Mouse (Mus musculus): ENCODE results near the gene Dscaml1. TPM values are rescaled to one million over a fixed set of nuclear protein-coding genes. Genes with fewer than 3 reads are reported as not detected.

The Dscaml1 gene
- polyA plus RNA-seq, 1 experiment from 2014 or later, result 0.24 TPM

DNA sequence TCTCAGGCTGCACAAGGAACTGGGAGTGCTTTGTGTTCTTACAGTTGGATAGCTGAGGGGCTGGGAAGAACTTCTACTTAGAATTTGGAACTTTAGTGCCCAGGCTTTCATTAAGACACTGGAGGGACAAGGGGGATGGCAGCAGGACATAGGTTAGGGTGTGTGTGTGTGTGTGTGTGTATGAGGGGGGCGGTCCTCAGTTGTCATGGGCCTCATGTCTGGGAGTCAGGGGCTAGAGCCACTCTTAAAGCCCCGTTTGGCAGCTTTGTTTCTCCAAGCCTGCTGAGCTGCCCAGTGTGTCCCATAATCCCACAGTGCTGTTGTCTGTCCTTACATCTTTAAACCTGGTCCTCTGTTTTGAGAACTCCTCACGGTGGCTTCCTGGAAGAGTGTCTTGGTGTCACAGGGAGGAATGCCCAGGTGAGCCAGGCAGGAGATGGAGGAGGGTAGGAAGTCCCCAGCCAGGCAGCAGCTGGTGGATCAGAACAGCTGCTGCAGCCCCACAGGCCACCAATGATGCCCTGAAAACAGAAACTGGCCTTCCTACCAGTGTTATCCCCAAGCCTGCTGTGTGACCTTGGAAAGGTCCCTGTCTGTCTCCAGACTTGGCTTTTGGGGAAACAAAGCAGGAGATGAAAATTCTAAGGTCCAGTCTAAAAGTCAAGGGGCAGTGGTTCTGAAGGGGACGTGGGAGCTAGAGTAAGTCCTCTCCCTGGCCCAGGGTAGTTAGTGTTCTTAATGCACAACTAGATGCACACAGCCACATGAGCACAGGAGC, 13.5 kb upstream of the Dscaml1 start:
- H3K9me3 ChIP-seq (replicated peaks; ENCODE audit: low read length), result no peaks in the 10 kb centered on the region
- no peak overlapping the region for H3K4me2 ChIP-seq (ENCODE audit: low read length)
- ATAC-seq (replicated peaks; ENCODE audit: low FRiP score, low read depth) (peak; percentile 9), DNase-seq (ENCODE audit: low spot score) (no peak)
- WGBS, result 72% methylated on average over 4 of the region's 4 CpGs
- no peak for TF ChIP-seq CTCF (IDR thresholded peaks at IDR 0.05; ENCODE audit: low read depth)
- H3K4me1 ChIP-seq (replicated peaks; ENCODE audit: insufficient read depth, low read length), result no peaks in the 10 kb centered on the region
- no peaks in the 10 kb centered on the region for H3K36me3 ChIP-seq (ENCODE audit: insufficient read depth, low read length)
- peak overlapping the region; percentile 72 for H3K27ac ChIP-seq
- H3K9ac ChIP-seq (ENCODE audit: low read depth, low read length), result no peak overlapping the region
- H3K4me3 ChIP-seq (replicated peaks; ENCODE audit: low read depth, low read length), result no peak overlapping the region
- H3K27me3 ChIP-seq (ENCODE audit: insufficient read depth, low read length), result no peaks in the 10 kb centered on the region

DNA sequence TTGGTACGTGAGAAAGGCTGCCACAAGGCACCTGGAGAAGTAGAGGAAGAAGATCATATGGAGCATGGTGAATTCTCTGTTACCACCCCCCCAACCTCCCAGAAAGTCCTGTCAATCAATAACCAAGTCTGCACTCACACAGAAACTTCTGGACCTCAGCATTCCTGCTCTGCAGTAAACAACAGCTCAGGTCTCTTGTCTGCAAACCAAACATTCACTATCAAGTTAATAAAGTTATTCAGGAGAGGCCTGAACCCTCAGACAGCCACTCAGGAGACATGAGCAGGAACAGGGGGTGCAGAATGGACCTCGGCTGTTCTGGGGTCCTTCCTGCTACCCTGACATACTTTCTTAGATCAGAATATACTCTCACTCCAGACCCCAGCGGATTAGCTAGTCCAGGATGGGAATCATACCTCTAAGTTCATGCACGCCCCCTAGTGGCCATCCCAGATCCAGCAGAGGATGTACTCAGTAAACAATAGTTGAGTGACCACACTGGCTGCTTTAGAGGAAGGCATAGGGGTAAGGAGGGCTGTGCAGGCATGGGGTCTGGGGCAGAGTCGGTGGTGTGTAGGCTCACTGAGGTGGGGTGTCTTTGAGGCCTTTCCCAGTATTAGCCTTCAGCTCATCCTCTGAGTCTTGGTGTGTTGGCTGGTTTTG, 12.8 kb upstream of the Dscaml1 start:
- no peaks in the 10 kb centered on the region for H3K9me3 ChIP-seq (replicated peaks; ENCODE audit: low read length)
- no peak overlapping the region for H3K9ac ChIP-seq (ENCODE audit: low read depth, low read length)
- ATAC-seq (replicated peaks; ENCODE audit: low FRiP score, low read depth) (peak; percentile 34), DNase-seq (ENCODE audit: low spot score) (peak; percentile 44)
- TF ChIP-seq CTCF (IDR thresholded peaks at IDR 0.05; ENCODE audit: low read depth), result peak; percentile 80
- no peaks in the 10 kb centered on the region for H3K4me1 ChIP-seq (replicated peaks; ENCODE audit: insufficient read depth, low read length)
- no peak overlapping the region for H3K4me3 ChIP-seq (replicated peaks; ENCODE audit: low read depth, low read length)
- H3K27me3 ChIP-seq (ENCODE audit: insufficient read depth, low read length), result no peaks in the 10 kb centered on the region
- 50% methylated on average over 5 of the region's 5 CpGs for WGBS
- H3K27ac ChIP-seq, result peak overlapping the region; percentile 72
- no peaks in the 10 kb centered on the region for H3K36me3 ChIP-seq (ENCODE audit: insufficient read depth, low read length)
- H3K4me2 ChIP-seq (ENCODE audit: low read length), result no peak overlapping the region

DNA sequence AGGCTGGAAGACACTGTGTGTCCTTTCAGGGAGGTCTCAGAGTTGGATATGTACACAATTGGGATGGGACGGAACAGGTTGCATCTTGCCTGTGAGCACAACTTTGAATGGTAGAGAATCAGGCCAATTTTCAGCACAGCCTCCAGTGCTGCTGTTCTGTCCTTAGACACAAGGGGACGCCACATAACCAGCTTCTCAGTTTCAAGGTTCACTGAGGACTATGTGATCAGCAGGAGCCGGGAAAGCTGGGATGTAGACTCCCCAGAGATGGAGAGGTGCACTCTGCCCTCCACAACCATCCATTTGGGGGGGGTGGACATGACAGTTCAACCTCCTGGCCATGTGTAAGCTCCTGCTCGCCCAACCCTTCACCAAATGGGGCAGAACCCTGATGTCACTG, 10.5 kb upstream of the Dscaml1 start:
- no peak overlapping the region for H3K27ac ChIP-seq
- no peaks in the 10 kb centered on the region for H3K9me3 ChIP-seq (replicated peaks; ENCODE audit: low read length)
- WGBS, result 36% methylated on average over 4 of the region's 4 CpGs
- H3K36me3 ChIP-seq (ENCODE audit: insufficient read depth, low read length), result no peaks in the 10 kb centered on the region
- H3K4me3 ChIP-seq (replicated peaks; ENCODE audit: low read depth, low read length), result no peak overlapping the region
- H3K4me1 ChIP-seq (replicated peaks; ENCODE audit: insufficient read depth, low read length), result no peaks in the 10 kb centered on the region
- peak; percentile 50 for DNase-seq (ENCODE audit: low spot score)
- TF ChIP-seq CTCF (IDR thresholded peaks at IDR 0.05; ENCODE audit: low read depth), result peak; percentile 84
- ATAC-seq (replicated peaks; ENCODE audit: low FRiP score, low read depth), result no peak
- no peak overlapping the region for H3K4me2 ChIP-seq (ENCODE audit: low read length)
- no peak overlapping the region for H3K9ac ChIP-seq (ENCODE audit: low read depth, low read length)
- H3K27me3 ChIP-seq (ENCODE audit: insufficient read depth, low read length), result no peaks in the 10 kb centered on the region

DNA sequence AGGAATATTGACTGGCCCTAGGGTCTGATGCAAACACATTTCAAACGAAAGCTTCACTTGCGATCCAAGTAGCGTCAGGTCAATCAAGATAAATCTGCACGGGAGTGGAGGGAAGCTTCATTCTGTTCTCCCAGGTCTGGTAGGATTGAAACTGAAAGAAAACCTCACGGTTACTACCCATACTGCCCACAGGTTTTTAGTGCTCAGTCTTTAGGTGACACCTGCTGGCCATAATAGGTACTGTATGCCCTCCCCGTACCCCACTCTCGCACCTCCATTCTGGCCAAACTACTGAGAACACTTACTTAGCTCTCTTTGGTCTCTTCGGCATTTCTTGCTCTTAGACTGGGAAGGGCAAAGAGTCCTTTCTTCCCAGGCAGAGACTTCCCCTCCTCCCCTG, 9.2 kb upstream of the Dscaml1 start:
- H3K27ac ChIP-seq, result no peak overlapping the region
- ATAC-seq (replicated peaks; ENCODE audit: low FRiP score, low read depth) (no peak), DNase-seq (ENCODE audit: low spot score) (peak; percentile 70)
- no peaks in the 10 kb centered on the region for H3K4me1 ChIP-seq (replicated peaks; ENCODE audit: insufficient read depth, low read length)
- peak overlapping the region; percentile 35 for H3K9ac ChIP-seq (ENCODE audit: low read depth, low read length)
- H3K9me3 ChIP-seq (replicated peaks; ENCODE audit: low read length), result no peaks in the 10 kb centered on the region
- no peaks in the 10 kb centered on the region for H3K36me3 ChIP-seq (ENCODE audit: insufficient read depth, low read length)
- no peaks in the 10 kb centered on the region for H3K27me3 ChIP-seq (ENCODE audit: insufficient read depth, low read length)
- no peak overlapping the region for H3K4me3 ChIP-seq (replicated peaks; ENCODE audit: low read depth, low read length)
- H3K4me2 ChIP-seq (ENCODE audit: low read length), result peak overlapping the region; percentile 37
- WGBS, result 20% methylated on average over 8 of the region's 8 CpGs
- peak; percentile 84 for TF ChIP-seq CTCF (IDR thresholded peaks at IDR 0.05; ENCODE audit: low read depth)

DNA sequence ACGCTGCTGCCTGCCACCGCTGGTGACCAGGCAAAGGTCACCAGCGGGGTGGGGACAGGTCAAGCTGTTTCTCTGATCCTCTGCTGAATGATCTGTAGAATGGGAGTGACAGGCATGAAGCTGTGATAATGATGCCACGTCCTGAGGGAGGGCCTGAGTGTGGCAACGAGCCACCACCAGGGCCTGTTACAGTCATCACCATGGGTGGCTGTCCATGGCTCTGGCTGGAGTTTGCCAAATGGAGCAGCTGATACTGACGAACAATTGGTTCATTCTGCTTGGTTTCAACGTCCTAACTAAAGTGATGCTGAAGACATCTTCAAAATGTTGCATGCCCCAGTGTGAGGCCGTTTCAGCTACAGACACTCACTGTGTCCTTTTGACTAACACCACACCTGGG, 8.2 kb upstream of the Dscaml1 start:
- no peak overlapping the region for H3K4me3 ChIP-seq (replicated peaks; ENCODE audit: low read depth, low read length)
- H3K9me3 ChIP-seq (replicated peaks; ENCODE audit: low read length), result no peaks in the 10 kb centered on the region
- H3K4me1 ChIP-seq (replicated peaks; ENCODE audit: insufficient read depth, low read length), result no peaks in the 10 kb centered on the region
- TF ChIP-seq CTCF (IDR thresholded peaks at IDR 0.05; ENCODE audit: low read depth), result no peak
- H3K27me3 ChIP-seq (ENCODE audit: insufficient read depth, low read length), result no peaks in the 10 kb centered on the region
- H3K27ac ChIP-seq, result no peak overlapping the region
- no peak overlapping the region for H3K9ac ChIP-seq (ENCODE audit: low read depth, low read length)
- DNase-seq (ENCODE audit: low spot score) (no peak), ATAC-seq (replicated peaks; ENCODE audit: low FRiP score, low read depth) (no peak)
- 74% methylated on average over 8 of the region's 8 CpGs for WGBS
- no peaks in the 10 kb centered on the region for H3K36me3 ChIP-seq (ENCODE audit: insufficient read depth, low read length)
- H3K4me2 ChIP-seq (ENCODE audit: low read length), result no peak overlapping the region

DNA sequence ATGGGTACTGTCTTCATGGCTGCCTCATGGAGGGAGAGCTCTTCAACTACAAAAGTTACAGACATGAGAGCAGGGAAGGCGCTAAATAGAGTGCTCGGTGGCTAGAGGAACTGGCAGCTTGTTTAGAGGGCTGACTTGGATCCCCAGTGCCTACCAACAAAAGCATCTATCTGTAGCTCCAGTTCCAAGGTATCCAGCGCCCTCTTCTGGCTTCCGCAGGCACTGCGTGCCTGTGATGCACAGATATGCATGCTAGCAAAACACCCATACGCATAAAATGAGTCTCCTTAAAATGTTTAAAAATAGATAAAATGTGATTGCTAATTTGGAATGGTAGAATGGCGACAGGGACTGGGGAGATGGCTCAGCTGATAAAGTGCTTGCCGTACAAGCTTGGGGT, 5.2 kb upstream of the Dscaml1 start:
- ATAC-seq (replicated peaks; ENCODE audit: low FRiP score, low read depth), result no peak
- TF ChIP-seq CTCF (IDR thresholded peaks at IDR 0.05; ENCODE audit: low read depth), result peak; percentile 51
- 67% methylated on average over 8 of the region's 8 CpGs for WGBS

More for the DNA sequence above, 5.2 kb upstream of the Dscaml1 start:
- no peaks in the 10 kb centered on the region for H3K4me1 ChIP-seq (replicated peaks; ENCODE audit: insufficient read depth, low read length)
- H3K9me3 ChIP-seq (replicated peaks; ENCODE audit: low read length), result no peaks in the 10 kb centered on the region
- H3K36me3 ChIP-seq (ENCODE audit: insufficient read depth, low read length), result no peaks in the 10 kb centered on the region
- no peak overlapping the region for H3K27ac ChIP-seq
- no peak overlapping the region for H3K4me3 ChIP-seq (replicated peaks; ENCODE audit: low read depth, low read length)
- H3K4me2 ChIP-seq (ENCODE audit: low read length), result no peak overlapping the region
- no peak overlapping the region for H3K9ac ChIP-seq (ENCODE audit: low read depth, low read length)
- no peak for DNase-seq (ENCODE audit: low spot score)
- no peaks in the 10 kb centered on the region for H3K27me3 ChIP-seq (ENCODE audit: insufficient read depth, low read length)
